ENCODE assay signal across 23 mouse cellular contexts in the genomic region with DNA sequence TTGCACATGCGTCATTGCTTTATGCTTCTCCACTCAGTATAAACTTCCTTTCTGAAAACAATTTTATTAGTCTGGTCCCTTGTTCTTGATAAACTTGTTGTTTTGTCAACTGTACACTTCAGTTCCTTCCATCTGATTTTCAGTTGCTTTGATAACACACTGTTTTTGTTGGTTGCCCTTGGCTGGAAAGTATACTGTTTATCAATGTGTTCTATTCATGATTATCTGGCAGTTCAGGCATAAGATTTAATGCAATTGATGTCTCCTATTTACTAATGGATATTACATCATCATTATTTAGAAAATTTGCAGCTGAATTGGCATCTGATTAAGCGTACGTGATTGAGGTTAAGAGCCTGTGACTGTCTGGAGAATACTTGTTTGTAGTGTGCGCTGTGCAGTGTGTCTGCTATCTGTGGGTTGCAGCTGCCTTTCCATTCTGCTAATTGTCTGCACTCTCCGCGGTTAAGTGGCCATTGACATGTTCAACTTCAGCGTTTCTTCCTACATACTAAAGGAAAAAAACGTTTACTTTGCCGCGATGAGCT.
DNase-seq lines count a peak whose midpoint lies in the region; ATAC-seq and TF ChIP-seq lines count a peak whose summit lies in the region.
"Had no signal": no experiment of that assay in that cellular context is flagged by ENCODE, and none has a peak within 500 bp of the region (broad histone marks: within the 10 kb centered on the region; RNA-seq: fewer than 3 reads in every experiment).

No protein-coding gene starts in this region.

- no peak for DNase-seq in hindbrain, embryonic 11.5 days (ENCODE audit: low spot score)
- peak; percentile 83 for DNase-seq in brain, embryonic 14.5 days (ENCODE audit: low read depth)
- no peak for DNase-seq in urinary bladder, adult 18-20 months (ENCODE audit: low spot score in 2 of 2)
- DNase-seq in kidney, adult 2 months = no peak
- DNase-seq: cerebellum, adult 18-20 months; cerebellum, postnatal 14 days; gastrocnemius, postnatal 36 days; heart, adult 2 months; heart, postnatal 36 days; kidney, adult 18-20 months; layer of hippocampus, adult 9-11 months; liver, embryonic 13.5 days; right cerebral cortex, postnatal 14 days; thymus, adult 2 months; thymus, postnatal 4 days had no signal

- no peak for TF ChIP-seq POLR2A in brain, embryonic 14.5 days (IDR thresholded peaks at IDR 0.05; ENCODE audit: borderline replicate concordance, extremely low read depth, insufficient read depth, insufficient read length, poor library complexity, severe bottlenecking)
- no peak for TF ChIP-seq POLR2A in kidney, adult 2 months (IDR thresholded peaks at IDR 0.05; ENCODE audit: low read depth, low read length)

- WGBS in hindbrain, embryonic 13.5 days = 51% methylated on average over 10 of the region's 10 CpGs
- WGBS in hindbrain, embryonic 11.5 days = 79% methylated on average over 10 of the region's 10 CpGs
- 71% methylated on average over 10 of the region's 10 CpGs for WGBS in midbrain, embryonic 12.5 days
- WGBS in midbrain, embryonic 16.5 days = 63% methylated on average over 10 of the region's 10 CpGs
- 31% methylated on average over 10 of the region's 10 CpGs for WGBS in forebrain, embryonic 16.5 days
- 63% methylated on average over 10 of the region's 10 CpGs for WGBS in kidney, adult 2 months

- H3K4me1 ChIP-seq in hindbrain, embryonic 13.5 days (replicated peaks) = no peaks in the 10 kb centered on the region
- no peaks in the 10 kb centered on the region for H3K4me1 ChIP-seq in hindbrain, embryonic 11.5 days (replicated peaks; ENCODE audit: control insufficient read depth, insufficient read depth, low read length)
- no peaks in the 10 kb centered on the region for H3K4me1 ChIP-seq in midbrain, embryonic 12.5 days
- H3K4me1 ChIP-seq in midbrain, embryonic 16.5 days (ENCODE audit: control insufficient read depth, insufficient read depth, low read length) = no peaks in the 10 kb centered on the region
- no peaks in the 10 kb centered on the region for H3K4me1 ChIP-seq in forebrain, embryonic 16.5 days (replicated peaks; ENCODE audit: control insufficient read depth, insufficient read depth, low read length)
- no peaks in the 10 kb centered on the region for H3K4me1 ChIP-seq in kidney, adult 2 months (ENCODE audit: control insufficient read depth, insufficient read depth, low read length)
- H3K4me1 ChIP-seq: liver, embryonic 13.5 days; lung, embryonic 15.5 days had no signal

- no peaks in the 10 kb centered on the region for H3K9me3 ChIP-seq in hindbrain, embryonic 13.5 days
- no peaks in the 10 kb centered on the region for H3K9me3 ChIP-seq in hindbrain, embryonic 11.5 days (ENCODE audit: control insufficient read depth, low read length)
- no peaks in the 10 kb centered on the region for H3K9me3 ChIP-seq in midbrain, embryonic 12.5 days
- no peaks in the 10 kb centered on the region for H3K9me3 ChIP-seq in midbrain, embryonic 16.5 days (replicated peaks; ENCODE audit: control insufficient read depth, low read length, poor library complexity, severe bottlenecking)
- no peaks in the 10 kb centered on the region for H3K9me3 ChIP-seq in forebrain, embryonic 16.5 days (ENCODE audit: control insufficient read depth, low read length)
- H3K9me3 ChIP-seq: liver, embryonic 13.5 days; lung, embryonic 15.5 days had no signal

- ATAC-seq in hindbrain, embryonic 13.5 days (ENCODE audit: low FRiP score) = peak; percentile 69; the same call in 1 of the 2 replicates
- no peak for ATAC-seq in hindbrain, embryonic 11.5 days (ENCODE audit: low FRiP score)
- ATAC-seq in midbrain, embryonic 12.5 days (ENCODE audit: low FRiP score, low read depth) = peak; percentile 76
- no peak for ATAC-seq in midbrain, embryonic 16.5 days
- ATAC-seq in forebrain, embryonic 16.5 days = peak; percentile 94
- ATAC-seq: CD4-positive, CD25-positive, alpha-beta regulatory T cell, adult 4 months had no signal

- no peak overlapping the region for H3K4me2 ChIP-seq in hindbrain, embryonic 13.5 days
- H3K4me2 ChIP-seq in hindbrain, embryonic 11.5 days (replicated peaks; ENCODE audit: low read depth, low read length) = no peak overlapping the region
- no peak overlapping the region for H3K4me2 ChIP-seq in midbrain, embryonic 12.5 days (replicated peaks)
- H3K4me2 ChIP-seq in midbrain, embryonic 16.5 days (ENCODE audit: low read length) = no peak overlapping the region
- H3K4me2 ChIP-seq in forebrain, embryonic 16.5 days (ENCODE audit: low read length) = no peak overlapping the region
- H3K4me2 ChIP-seq: liver, embryonic 13.5 days; lung, embryonic 15.5 days had no signal

- no peak overlapping the region for H3K9ac ChIP-seq in hindbrain, embryonic 13.5 days
- no peak overlapping the region for H3K9ac ChIP-seq in hindbrain, embryonic 11.5 days (ENCODE audit: low read depth, low read length)
- no peak overlapping the region for H3K9ac ChIP-seq in midbrain, embryonic 12.5 days (replicated peaks)
- H3K9ac ChIP-seq in midbrain, embryonic 16.5 days (ENCODE audit: low read depth, low read length) = no peak overlapping the region
- no peak overlapping the region for H3K9ac ChIP-seq in forebrain, embryonic 16.5 days (replicated peaks; ENCODE audit: low read depth, low read length)
- H3K9ac ChIP-seq: liver, embryonic 13.5 days; lung, embryonic 15.5 days had no signal

- no peaks in the 10 kb centered on the region for H3K36me3 ChIP-seq in hindbrain, embryonic 13.5 days
- no peaks in the 10 kb centered on the region for H3K36me3 ChIP-seq in hindbrain, embryonic 11.5 days (ENCODE audit: control insufficient read depth, insufficient read depth, low read length)
- no peaks in the 10 kb centered on the region for H3K36me3 ChIP-seq in midbrain, embryonic 12.5 days
- H3K36me3 ChIP-seq in midbrain, embryonic 16.5 days (ENCODE audit: control insufficient read depth, insufficient read depth, low read length) = no peaks in the 10 kb centered on the region
- H3K36me3 ChIP-seq in forebrain, embryonic 16.5 days (ENCODE audit: control insufficient read depth, insufficient read depth) = no peaks in the 10 kb centered on the region
- no peaks in the 10 kb centered on the region for H3K36me3 ChIP-seq in kidney, adult 2 months (ENCODE audit: control insufficient read depth, insufficient read depth, low read length)
- H3K36me3 ChIP-seq: liver, embryonic 13.5 days; lung, embryonic 15.5 days had no signal

- no peak overlapping the region for H3K27ac ChIP-seq in hindbrain, embryonic 13.5 days
- no peak overlapping the region for H3K27ac ChIP-seq in hindbrain, embryonic 11.5 days (ENCODE audit: low read depth, low read length)
- no peak overlapping the region for H3K27ac ChIP-seq in midbrain, embryonic 12.5 days (replicated peaks)
- H3K27ac ChIP-seq in midbrain, embryonic 16.5 days (ENCODE audit: low read length) = no peak overlapping the region
- no peak overlapping the region for H3K27ac ChIP-seq in forebrain, embryonic 16.5 days (ENCODE audit: low read length)
- no peak overlapping the region for H3K27ac ChIP-seq in kidney, adult 2 months (ENCODE audit: insufficient read depth, low read depth, low read length)
- H3K27ac ChIP-seq: heart, adult 2 months; kidney, postnatal 0 days; liver, embryonic 13.5 days; lung, embryonic 15.5 days; stomach, postnatal 0 days had no signal

- no peak for TF ChIP-seq CTCF in brain, embryonic 14.5 days (IDR thresholded peaks at IDR 0.05; ENCODE audit: borderline replicate concordance, extremely low read depth, insufficient read depth, insufficient read length)
- TF ChIP-seq CTCF in kidney, adult 2 months (conservative IDR thresholded peaks at IDR 0.05; ENCODE audit: insufficient read depth, insufficient read length, low read depth, low read length) = no peak

- no peak overlapping the region for H3K4me3 ChIP-seq in hindbrain, embryonic 13.5 days
- no peak overlapping the region for H3K4me3 ChIP-seq in hindbrain, embryonic 11.5 days (ENCODE audit: low read depth, low read length)
- H3K4me3 ChIP-seq in midbrain, embryonic 12.5 days = no peak overlapping the region
- H3K4me3 ChIP-seq in midbrain, embryonic 16.5 days (ENCODE audit: low read depth, low read length) = no peak overlapping the region
- H3K4me3 ChIP-seq in forebrain, embryonic 16.5 days (replicated peaks; ENCODE audit: low read length) = no peak overlapping the region
- H3K4me3 ChIP-seq in kidney, adult 2 months (ENCODE audit: insufficient read depth, low read depth, low read length) = no peak overlapping the region
- H3K4me3 ChIP-seq: heart, adult 2 months; liver, embryonic 13.5 days; lung, embryonic 15.5 days had no signal

- no peaks in the 10 kb centered on the region for H3K27me3 ChIP-seq in hindbrain, embryonic 13.5 days
- no peaks in the 10 kb centered on the region for H3K27me3 ChIP-seq in hindbrain, embryonic 11.5 days (ENCODE audit: control insufficient read depth, insufficient read depth, low read length)
- no peaks in the 10 kb centered on the region for H3K27me3 ChIP-seq in midbrain, embryonic 12.5 days
- no peaks in the 10 kb centered on the region for H3K27me3 ChIP-seq in midbrain, embryonic 16.5 days (ENCODE audit: control insufficient read depth, insufficient read depth, low read depth, low read length)
- no peaks in the 10 kb centered on the region for H3K27me3 ChIP-seq in forebrain, embryonic 16.5 days (replicated peaks; ENCODE audit: control insufficient read depth, insufficient read depth, low read length)
- no peaks in the 10 kb centered on the region for H3K27me3 ChIP-seq in kidney, adult 2 months (replicated peaks; ENCODE audit: control insufficient read depth, insufficient read depth, low read length)
- H3K27me3 ChIP-seq: liver, embryonic 13.5 days; lung, embryonic 15.5 days had no signal

Comparison
In these comparisons a context has a peak if more than half of its experiments do, and no peak if none do; other contexts are left out.
1. ATAC-seq: peak in hindbrain, embryonic 13.5 days (single experiment), midbrain, embryonic 12.5 days (single experiment) and forebrain, embryonic 16.5 days (single experiment); none in hindbrain, embryonic 11.5 days (single experiment) and midbrain, embryonic 16.5 days (single experiment).